Mouse (Mus musculus) urinary bladder, postnatal 36 days (tissue): ENCODE data around the gene Pax3.

Experiments used
- DNase-seq, 2 experiments: peaks; one replicate each; pipeline ENCODE4 v3.0.0; 2022; ENCODE audit warnings: low spot score in 2 of 2, mixed read lengths in 1 of 2

Pax3 gene

DNA sequence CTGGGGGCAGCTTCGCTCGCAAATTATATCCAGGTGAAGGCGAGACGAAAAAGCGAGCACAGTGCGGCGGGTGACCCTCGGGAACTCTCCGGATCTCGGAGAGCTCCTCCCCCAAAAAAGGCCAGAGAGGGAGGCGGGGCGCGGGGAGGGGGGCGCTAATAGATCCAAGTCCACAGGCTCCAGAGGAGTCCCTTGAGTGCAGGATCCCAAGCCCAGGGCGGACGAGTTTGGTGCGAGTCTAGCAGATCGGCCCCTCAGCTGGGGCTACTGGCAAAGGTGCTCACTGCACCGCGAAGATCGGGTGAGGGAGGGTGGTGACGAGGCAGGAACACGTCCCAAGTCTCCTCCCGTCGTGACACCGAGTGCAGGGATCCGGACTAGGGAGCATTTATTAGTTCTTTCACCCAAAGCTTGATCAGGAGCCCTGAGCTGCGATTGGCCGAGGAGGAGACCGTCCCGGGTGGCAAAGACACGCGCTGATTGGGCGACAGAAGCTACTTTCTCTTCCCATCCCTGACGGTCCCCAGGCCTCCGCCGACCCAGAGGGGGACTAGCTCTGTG, at the start of gene Pax3:
Gene Pax3, minus strand, starts transcription at position 384 of the 561 bp plus-strand sequence.
- no peak for DNase-seq

GRCm38 (mm10) chr1:78234306-78234705, 37.4 kb upstream of the Pax3 start:
- DNase-seq: no peak

DNA sequence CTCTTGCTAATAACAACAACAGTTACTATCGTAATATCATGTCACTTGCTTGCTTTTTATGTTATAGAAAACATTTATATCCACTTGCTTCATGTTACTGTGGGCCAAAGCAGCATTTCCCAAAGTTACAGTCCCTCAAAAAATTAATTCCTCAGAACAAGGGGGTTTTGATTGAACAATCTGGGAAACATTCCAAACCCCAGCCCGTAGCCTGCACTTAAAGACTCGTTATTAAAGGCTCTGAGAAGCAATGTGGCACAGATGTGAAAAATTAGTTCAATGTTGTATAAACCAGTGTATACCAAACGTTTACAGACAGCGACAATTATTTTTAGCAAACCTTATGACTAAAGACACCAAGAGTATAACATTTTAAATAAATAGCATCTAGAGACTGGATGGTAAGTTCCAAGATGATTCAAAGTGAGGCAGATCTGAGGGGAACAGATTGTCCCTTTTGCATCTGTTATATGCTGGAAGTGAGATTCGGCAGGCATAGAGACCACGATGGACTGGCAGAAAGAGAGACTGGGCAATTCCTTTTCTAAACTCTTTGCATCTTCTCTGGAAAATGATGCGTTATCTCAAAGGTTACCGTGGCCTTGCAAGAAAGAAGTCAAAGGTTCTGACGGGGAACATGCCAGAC, 35.1 kb upstream of the Pax3 start:
- no peak for DNase-seq

GRCm38 (mm10) chr1:78229801-78230200, 32.9 kb upstream of the Pax3 start:
- no peak for DNase-seq

- no peak for DNase-seq
Measured at GRCm38 (mm10) chr1:78228771-78229170, 31.8 kb upstream of the Pax3 start.

DNA sequence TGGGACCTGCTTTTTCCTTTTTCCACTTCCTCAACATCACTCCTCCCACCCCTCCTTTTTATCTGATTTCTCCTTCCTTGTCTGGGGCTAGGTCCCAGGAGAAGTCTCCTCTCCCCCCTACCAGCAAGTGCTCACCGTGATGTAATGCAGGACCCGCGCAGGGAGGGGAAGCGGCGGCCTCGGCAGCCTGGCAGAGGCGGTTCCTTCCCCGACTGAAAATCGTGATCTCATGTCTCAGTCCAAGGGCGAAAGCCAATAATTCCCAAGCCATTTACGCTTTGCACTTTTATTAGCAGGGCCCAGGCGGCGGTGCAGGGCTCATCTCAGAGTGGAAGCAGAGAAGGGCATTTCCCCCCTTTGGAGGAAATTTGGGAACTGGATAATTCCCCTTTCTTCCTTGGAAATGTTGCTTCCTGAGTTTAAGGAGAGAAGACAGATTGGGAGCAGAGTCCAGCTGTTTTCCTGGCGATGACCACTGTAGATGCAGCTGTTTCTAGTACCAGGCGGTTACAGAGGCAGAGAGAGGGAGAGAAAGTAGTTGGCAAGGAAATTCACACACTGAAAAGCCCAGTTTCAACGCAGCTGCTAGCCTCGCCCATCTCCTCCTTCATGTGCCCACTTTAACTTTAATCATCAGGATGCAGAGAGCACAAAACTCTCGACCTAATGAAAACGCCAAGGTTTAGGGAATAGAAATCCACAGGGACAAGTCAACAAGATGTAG, 21.3 kb upstream of the Pax3 start:
- no peak for DNase-seq

DNA sequence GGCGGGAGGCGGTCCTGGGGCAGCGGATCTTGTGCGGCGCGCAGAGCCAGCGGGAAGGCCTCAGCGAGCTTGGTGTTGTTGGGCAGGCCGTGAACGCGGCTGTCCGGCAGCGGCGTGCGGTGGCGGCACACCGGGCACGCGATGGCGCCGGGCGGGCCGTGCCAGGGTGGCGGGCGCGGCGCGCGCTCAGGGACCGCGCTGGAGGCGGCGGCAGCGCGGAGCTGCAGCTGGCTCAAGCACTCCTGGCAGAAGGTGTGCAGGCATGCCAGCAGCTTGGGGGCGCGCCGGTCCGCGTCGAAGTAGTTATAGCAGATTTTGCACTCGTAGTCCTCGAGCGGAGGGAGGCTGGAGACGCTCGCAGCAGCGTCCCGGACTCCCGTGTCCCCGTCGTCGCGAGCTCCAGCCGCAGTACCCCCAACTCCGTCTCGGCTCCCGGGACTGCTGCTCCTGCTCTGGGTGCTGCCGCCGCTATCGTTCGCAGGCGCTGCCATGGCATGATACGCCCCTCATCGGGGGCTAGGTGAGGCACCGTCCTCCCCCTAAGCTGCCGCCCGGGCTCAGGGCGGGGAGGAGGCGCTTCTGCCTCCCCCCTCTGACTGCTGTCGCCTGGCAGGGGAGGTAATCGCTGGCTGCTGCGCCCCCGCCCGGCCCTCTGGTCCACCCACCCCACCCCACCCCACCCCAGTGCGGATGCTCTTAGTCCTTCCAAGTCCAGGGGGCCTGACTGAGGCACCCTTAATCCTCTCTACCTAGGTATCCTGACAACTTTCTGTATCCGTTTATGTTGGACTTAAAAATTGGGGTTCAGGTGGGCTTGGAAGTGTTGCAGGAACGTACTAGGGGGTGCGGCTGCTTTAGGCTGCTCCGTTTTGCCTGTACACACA, 20.5 kb upstream of the Pax3 start:
- no peak for DNase-seq

GRCm38 (mm10) chr1:78216509-78217141, 19.7 kb upstream of the Pax3 start:
- DNase-seq: no peak

- DNase-seq: no peak
Measured at GRCm38 (mm10) chr1:78215749-78216508, 19.0 kb upstream of the Pax3 start.

DNA sequence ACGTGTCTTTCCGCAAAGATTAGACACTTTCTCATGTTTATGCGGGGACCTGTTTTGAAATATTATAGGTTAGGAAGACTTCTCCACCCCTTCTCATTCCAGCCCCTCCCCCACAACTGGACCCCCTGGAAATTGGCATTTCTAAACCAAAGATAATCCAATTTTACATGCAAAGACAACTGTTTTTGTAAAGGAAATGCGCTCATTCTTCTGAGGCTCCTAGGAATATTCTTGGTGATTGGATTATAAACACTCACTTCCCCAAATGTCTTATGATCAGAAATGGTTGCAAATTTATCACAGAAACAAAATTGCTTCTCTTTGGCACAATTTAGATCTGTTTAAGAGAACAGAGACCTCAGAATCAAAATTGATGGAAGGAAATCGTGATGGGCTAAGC, 14.1 kb upstream of the Pax3 start:
- no peak for DNase-seq

- no peak for DNase-seq
Measured at GRCm38 (mm10) chr1:78210568-78210967, 13.6 kb upstream of the Pax3 start.

- DNase-seq: no peak
Measured at GRCm38 (mm10) chr1:78208281-78208814, 11.4 kb upstream of the Pax3 start.

GRCm38 (mm10) chr1:78204341-78204740, 7.4 kb upstream of the Pax3 start:
- DNase-seq: no peak

- DNase-seq: no peak
Measured at GRCm38 (mm10) chr1:78203622-78204211, 6.8 kb upstream of the Pax3 start.

GRCm38 (mm10) chr1:78203086-78203614, 6.2 kb upstream of the Pax3 start:
- DNase-seq: no peak

DNA sequence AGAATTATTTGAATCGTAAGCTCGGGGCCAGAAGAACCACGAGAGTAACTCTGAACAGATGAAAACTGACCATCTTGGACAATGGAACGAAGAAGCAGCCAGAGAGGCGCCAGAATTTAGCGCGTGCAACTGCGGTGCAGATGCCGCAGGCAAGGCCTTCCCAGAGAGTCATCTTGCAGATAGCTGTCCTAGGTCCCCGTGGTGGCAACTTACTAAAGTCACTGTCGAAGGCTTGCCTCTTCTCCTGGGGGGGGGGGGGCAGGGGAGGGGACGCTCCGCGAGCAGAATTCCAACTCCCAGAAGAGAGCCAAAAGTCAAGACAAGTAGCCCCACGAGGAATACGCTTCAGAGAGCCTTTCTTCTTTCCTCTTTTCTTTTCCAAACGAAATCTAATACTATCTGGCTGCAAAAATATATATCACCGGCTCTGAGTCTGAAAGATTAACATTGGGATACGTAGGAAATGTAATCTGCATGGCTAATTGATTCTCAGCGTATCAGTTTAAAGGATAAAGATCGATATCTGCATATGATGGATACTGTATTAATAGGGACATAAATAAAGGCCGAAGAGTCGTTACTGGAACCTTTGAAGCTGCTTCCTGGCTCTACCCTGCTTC, 5.6 kb upstream of the Pax3 start:
- DNase-seq: no peak

DNA sequence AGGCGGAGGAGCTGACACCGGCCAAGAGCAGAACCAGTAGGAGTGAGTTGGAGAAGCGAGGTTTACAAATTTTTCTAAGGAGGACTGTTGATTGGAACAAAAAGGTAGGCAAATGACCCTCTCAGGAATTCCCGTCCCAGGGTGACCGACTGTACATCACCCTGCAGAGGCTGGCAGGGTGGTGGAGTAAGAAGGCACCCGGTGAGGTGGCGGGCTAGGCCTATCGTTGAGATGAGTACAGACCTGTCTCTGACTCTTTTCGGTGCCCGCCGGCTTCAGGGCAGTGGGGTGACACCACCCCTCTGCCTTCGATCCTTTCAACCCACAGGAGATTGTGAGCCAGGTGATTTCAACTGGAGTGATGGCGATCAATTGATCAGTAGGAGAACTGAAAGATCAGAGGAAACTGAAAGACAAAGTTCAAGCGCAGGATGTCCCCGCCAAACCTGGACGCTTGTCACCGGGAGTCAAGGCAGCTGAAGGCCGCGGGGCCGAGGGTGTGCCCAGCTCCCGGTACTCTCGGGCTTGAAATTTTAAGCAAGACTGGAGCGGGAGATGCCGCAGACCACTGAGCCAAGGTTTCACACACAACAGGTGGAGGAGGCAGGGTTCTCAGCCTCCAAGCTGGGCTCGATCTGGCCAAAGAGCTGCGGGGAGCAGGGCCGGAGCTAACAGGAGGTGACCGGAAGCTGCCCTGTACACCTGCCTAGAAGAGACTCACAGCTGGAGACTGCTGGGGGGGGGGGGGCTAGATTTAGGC, 4.5 kb upstream of the Pax3 start:
- no peak for DNase-seq

GRCm38 (mm10) chr1:78200191-78200590, 3.3 kb upstream of the Pax3 start:
- DNase-seq: no peak

- no peak for DNase-seq
Measured at GRCm38 (mm10) chr1:78199221-78199620, 2.3 kb upstream of the Pax3 start.
